Mouse (Mus musculus) forebrain, embryonic 10.5 days (tissue): ENCODE measurements at regions not wholly inside any gene's neighbourhood (a gene's known extent, or its start where the extent isn't known, plus 50 kb on each side); places are given as distances from the start of the nearest gene placed in this dataset.

ENCODE experiments used
- DNase-seq: peaks from one replicate; pipeline ENCODE4 v3.0.0-alpha.2; 2017; ENCODE audit warnings: low spot score; ENCODE audit errors: extremely low spot score
- H3K27ac ChIP-seq: fragments of 300-500 bp; sonication (generic); 2 replicates; pipeline ENCODE4 v1.5.1; 2016; ENCODE audit warnings: mild to moderate bottlenecking
- H3K27me3 ChIP-seq: fragments of 300-500 bp; sonication (generic); 2 replicates; pipeline ENCODE4 v1.6.1; 2016; ENCODE audit warnings: mild to moderate bottlenecking; ENCODE audit not compliant: poor library complexity, severe bottlenecking
- H3K36me3 ChIP-seq: fragments of 300-500 bp; sonication (generic); replicated peaks from 2 replicates; pipeline ENCODE4 v1.6.1; 2016; ENCODE audit warnings: mild to moderate bottlenecking, moderate library complexity
- H3K4me1 ChIP-seq: fragments of 300-500 bp; sonication (generic); 2 replicates; pipeline ENCODE4 v1.6.1; 2016
- H3K4me3 ChIP-seq: fragments of 300-500 bp; sonication (generic); 2 replicates; pipeline ENCODE4 v1.5.1; 2016; ENCODE audit warnings: mild to moderate bottlenecking, moderate library complexity
- H3K9me3 ChIP-seq: fragments of 300-500 bp; sonication (generic); 2 replicates; pipeline ENCODE4 v1.6.1; 2016; ENCODE audit warnings: mild to moderate bottlenecking, moderate library complexity
- WGBS: fragments of 180-500 bp; shearing (Covaris S2); methylation state at CpG from one replicate; pipeline ENCODE4 v1.1.7; 2016; 5-methylcytosine and 5-hydroxymethylcytosine counted together

DNA sequence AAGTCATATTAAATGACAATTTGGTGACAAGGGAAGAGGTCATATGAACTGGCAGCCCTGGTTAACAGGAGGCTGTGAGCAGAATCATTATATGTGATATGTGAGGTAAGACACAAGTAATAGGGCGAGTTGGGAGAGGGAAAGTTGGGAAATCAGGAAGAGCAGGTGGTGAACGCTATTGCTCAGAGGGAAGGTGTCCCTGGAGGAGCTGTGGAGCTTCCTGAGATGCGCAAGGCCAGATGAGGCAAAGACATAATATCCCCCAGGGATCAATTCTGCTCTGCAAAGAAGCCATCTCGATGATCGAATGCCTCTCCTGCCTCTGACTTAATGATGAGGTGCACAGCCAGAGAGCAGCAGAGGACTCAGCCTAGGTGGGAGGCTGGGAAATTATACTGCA is 285.1 kb upstream of the Myt1l start:
- no peak overlapping the region for H3K27ac ChIP-seq
- H3K9me3 ChIP-seq: no peaks in the 10 kb centered on the region
- H3K4me3 ChIP-seq: no peak overlapping the region
- H3K4me1 ChIP-seq: peaks cover 18% of the 10 kb centered on the region
- 85% methylated on average over 5 of the region's 5 CpGs for WGBS
- no peaks in the 10 kb centered on the region for H3K36me3 ChIP-seq
- H3K27me3 ChIP-seq: 0 out of 2 replicates have a peak, but pooled peaks cover 6% of the 10 kb centered on the region
- no peak for DNase-seq

DNA sequence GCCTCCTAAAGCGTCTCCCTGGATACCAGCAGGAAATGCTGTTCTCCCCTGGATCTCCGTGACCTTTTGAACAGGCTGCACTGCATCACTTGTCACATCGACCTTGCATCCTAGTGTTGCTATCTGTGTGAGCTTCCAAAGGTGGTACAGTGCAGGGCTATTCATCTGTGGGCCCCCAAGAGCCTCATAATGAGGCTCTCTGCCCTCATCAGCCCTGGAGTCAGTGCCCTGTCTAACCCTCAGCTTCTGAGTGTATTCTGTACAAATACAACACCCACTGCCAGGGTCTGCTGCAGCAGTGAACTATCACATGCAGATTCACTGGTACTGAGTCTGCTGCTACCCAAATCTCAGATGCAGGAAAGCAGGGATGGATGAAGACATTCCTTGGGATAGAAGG is 282.1 kb upstream of the Myt1l start:
- 73% methylated on average over 3 of the region's 3 CpGs for WGBS
- no peaks in the 10 kb centered on the region for H3K9me3 ChIP-seq
- H3K4me3 ChIP-seq: no peak overlapping the region
- peaks cover 6% of the 10 kb centered on the region for H3K4me1 ChIP-seq
- H3K27ac ChIP-seq: no peak overlapping the region
- no peak for DNase-seq
- no peaks in the 10 kb centered on the region for H3K36me3 ChIP-seq
- no peaks in the 10 kb centered on the region for H3K27me3 ChIP-seq

DNA sequence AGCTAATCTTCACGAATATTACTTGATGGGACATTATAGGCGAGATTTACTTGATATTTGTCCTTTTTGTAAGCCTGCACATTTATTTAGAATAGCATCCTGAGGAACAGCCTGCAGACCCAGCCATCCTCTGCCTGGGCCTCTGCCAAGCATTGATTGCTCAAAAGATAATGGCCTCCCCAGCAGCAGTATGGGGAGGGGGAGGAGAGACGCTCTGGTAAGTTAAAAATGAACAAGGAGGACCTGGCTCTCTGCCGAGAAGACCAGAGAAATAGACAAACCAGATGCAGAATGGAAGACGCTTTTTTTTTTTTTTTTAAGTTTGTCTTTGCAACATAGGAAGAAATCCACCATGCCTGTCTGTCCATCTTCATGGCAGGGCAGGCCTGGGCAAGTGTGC is 280.8 kb upstream of the Myt1l start:
- H3K9me3 ChIP-seq: no peaks in the 10 kb centered on the region
- WGBS: 84% methylated on average over 5 of the region's 5 CpGs
- H3K27ac ChIP-seq: no peak overlapping the region
- H3K36me3 ChIP-seq: no peaks in the 10 kb centered on the region
- no peak overlapping the region for H3K4me3 ChIP-seq
- peaks cover 6% of the 10 kb centered on the region for H3K4me1 ChIP-seq
- no peak for DNase-seq
- no peaks in the 10 kb centered on the region for H3K27me3 ChIP-seq

DNA sequence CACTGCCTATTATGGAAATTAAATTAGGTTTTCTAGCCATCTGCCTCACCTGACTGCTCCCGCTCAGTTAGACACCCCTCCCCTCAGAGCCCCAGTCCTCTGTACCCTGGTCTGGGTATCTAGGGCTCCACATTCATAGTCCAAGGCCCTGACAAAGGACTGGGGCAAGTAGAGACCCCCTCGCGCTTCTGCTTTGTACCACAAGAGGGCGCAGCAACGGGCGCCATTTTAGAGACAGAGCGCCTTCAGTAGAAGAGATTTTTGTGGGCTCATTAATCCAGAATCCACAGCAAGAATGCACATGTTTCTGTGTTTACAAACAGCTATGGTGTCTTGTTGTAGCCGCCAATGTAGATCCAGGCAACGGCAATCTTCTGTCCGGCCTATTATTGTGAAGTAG is 279.7 kb upstream of the Myt1l start:
- WGBS: 85% methylated on average over 10 of the region's 10 CpGs
- Histone ChIP-seq H3K4me1 (peaks cover 6% of the 10 kb centered on the region), H3K36me3 (no peaks in the 10 kb centered on the region), H3K27ac (no peak overlapping the region), H3K27me3 (no peaks in the 10 kb centered on the region), H3K9me3 (no peaks in the 10 kb centered on the region), H3K4me3 (no peak overlapping the region)
- no peak for DNase-seq

DNA sequence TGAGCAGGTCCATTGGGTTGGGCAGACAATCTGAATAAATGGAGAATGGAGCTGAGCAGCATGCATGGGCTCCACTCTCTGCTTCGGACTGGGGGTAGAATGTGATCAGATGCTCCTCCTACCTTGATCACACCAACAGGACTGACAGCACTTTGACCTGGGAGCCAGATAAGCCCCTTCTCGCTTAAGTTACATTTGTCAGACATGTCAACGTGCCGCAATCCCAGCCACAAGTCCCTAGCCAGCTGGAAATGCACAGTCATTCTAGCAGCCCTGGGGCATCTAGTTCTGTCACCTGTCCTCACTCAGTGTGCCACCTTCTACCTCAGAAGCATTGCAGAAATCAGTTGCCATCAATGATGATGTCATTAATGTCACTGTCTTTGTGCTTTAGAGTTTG is 272.1 kb upstream of the Myt1l start:
- Histone ChIP-seq H3K4me1 (peaks cover 23% of the 10 kb centered on the region), H3K4me3 (no peak overlapping the region), H3K27me3 (no peaks in the 10 kb centered on the region), H3K9me3 (no peaks in the 10 kb centered on the region), H3K36me3 (no peaks in the 10 kb centered on the region), H3K27ac (no peak overlapping the region)
- DNase-seq: no peak
- WGBS: 91% methylated on average over 4 of the region's 4 CpGs

DNA sequence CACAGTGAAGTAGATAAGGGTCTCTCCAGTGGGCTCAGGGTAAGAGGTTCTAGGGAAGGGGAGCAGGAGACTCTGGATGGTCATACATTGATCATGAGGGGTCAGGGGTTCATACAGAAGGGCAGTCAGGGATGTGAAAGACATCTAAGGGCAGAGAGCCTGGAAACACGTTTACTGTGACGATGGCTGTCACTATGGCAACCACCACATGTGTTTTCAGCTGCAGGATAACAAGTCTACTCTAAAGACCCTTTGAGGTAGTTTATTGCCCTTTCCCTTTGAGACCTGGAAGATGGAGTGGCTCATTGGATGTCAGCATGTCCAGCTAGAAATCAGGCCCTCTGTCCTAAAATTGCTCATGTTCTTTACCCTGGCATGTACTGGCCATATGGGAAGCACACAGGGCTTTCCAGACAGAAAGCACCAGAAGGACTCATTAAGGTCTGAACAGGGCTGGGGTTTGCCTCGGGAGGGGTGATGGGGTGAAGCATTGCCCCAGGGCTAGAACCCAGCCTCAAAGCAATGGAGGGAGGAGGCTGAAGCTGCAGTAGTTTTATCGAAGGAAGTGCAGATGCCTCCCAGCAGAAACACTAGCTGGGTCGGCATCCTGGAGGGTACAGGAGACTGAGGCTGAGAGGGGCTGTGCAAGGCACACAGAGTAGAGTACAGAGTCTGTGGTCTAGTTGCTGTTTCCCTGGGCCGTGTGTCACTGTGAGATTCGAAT is 271.0 kb upstream of the Myt1l start:
- H3K27me3 ChIP-seq: no peaks in the 10 kb centered on the region
- no peaks in the 10 kb centered on the region for H3K9me3 ChIP-seq
- peaks cover 23% of the 10 kb centered on the region for H3K4me1 ChIP-seq
- no peaks in the 10 kb centered on the region for H3K36me3 ChIP-seq
- peak overlapping the region; percentile 76 for H3K27ac ChIP-seq
- WGBS: 41% methylated on average over 7 of the region's 7 CpGs
- no peak overlapping the region for H3K4me3 ChIP-seq
- no peak for DNase-seq

DNA sequence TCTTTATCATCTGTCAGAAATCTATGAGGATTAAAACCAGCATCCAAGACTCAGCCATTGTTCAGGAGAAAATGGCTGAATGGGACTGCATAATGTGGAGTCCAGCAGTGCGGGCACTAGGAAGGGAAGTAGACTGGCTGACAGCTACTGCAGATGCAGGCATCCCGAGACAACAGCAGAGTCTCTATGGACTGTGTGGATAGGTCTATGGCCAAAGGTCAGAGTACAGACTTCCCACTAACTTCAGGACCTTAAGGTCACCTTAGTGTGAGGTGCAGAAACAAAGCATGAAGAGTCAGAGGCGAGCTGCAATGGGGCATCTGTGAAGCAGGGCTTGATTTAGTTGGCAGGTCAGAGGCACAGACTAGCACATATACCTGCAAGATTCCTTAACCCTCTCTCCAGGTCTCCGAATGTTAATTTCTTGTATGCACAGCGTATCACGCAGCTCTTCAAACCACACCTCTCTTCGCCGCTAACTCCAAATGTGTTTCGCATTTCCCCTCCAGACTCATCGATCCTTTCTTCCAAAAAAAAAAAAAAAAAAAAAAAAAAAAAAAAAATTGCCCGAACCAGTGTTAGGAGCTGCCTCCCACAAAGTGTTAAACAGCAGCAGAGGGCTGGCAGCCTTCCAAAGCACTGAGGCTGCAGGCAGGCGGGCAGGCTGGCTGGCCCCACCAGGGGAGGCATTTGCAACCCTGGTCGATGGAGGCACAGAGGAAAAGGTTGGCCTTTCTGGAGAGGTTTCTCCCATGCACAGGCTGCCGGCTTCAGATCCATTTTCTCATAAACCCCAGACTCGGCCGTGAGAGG is 270.2 kb upstream of the Myt1l start:
- no peaks in the 10 kb centered on the region for H3K36me3 ChIP-seq
- H3K27ac ChIP-seq: peak overlapping the region; percentile 76
- DNase-seq: no peak
- H3K9me3 ChIP-seq: no peaks in the 10 kb centered on the region
- peaks cover 23% of the 10 kb centered on the region for H3K4me1 ChIP-seq
- no peaks in the 10 kb centered on the region for H3K27me3 ChIP-seq
- WGBS: 41% methylated on average over 16 of the region's 16 CpGs
- no peak overlapping the region for H3K4me3 ChIP-seq

DNA sequence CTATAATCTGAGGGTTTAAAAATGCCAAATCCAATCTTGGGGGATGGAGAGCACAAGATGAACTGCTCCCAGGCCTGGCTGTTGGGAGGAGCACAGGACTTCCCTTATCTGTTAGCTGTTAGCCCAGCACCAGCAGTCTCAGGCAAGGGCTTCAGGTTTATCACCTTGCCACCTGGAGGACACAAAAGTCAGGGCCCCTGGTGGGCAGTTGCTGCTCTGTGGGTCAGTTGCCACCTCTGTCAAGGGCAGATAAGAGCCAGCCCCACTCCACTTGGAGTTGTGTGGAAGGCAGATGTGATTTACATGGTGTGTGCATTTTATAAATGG is 269.7 kb upstream of the Myt1l start:
- no peak for DNase-seq
- no peaks in the 10 kb centered on the region for H3K36me3 ChIP-seq
- H3K4me3 ChIP-seq: no peak overlapping the region
- H3K27ac ChIP-seq: peak overlapping the region; percentile 62; the same call in 1 of the 2 replicates
- H3K27me3 ChIP-seq: no peaks in the 10 kb centered on the region
- peaks cover 23% of the 10 kb centered on the region for H3K4me1 ChIP-seq
- H3K9me3 ChIP-seq: no peaks in the 10 kb centered on the region

DNA sequence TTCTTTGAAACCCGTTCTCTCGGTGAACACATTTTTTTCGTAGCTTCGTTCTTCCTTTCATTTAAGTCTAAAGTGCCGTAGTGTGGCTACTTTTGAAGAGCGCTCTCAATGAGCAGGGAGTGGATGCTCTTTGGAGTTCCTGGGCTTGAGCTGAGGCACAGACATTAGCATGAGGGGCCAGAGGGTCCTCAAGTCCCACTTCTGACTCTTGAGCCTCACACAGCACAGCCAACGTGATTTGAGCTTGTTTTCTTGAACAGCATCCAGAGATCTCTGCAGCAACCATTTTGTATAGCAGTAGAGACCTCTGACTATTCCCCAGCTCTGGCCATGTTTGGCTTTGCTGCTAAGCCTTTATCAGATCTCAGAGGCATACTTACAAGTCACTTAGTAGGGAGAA is 269.2 kb upstream of the Myt1l start:
- no peak for DNase-seq
- 85% methylated on average over 7 of the region's 7 CpGs for WGBS
- Histone ChIP-seq H3K36me3 (no peaks in the 10 kb centered on the region), H3K27me3 (no peaks in the 10 kb centered on the region), H3K4me3 (no peak overlapping the region), H3K27ac (no peak overlapping the region), H3K9me3 (no peaks in the 10 kb centered on the region), H3K4me1 (peaks cover 23% of the 10 kb centered on the region)

DNA sequence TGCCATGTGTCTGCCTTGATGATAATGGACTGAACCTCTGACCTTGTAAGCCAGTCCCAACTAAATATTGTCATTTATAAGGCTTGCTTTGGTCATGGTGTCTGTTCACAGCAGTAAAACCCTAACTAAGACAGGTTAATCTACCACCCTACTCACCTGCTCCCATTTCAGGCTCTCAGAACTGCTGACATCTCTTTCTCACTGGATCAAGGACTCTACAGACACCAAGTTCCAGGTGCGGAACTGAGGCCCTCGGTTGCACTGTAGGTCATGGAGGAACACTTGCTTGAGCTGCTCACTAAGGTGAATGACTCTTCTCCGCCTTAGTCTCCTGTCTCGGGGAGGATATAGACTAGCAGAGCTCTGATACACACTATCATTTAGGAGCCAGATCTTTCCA is 254.0 kb upstream of the Myt1l start:
- Histone ChIP-seq H3K36me3 (no peaks in the 10 kb centered on the region), H3K27ac (no peak overlapping the region), H3K4me3 (no peak overlapping the region), H3K9me3 (no peaks in the 10 kb centered on the region), H3K4me1 (no peaks in the 10 kb centered on the region; the same call in 1 of the 2 replicates), H3K27me3 (peaks cover 7% of the 10 kb centered on the region)
- 94% methylated on average over 4 of the region's 4 CpGs for WGBS
- no peak for DNase-seq

DNA sequence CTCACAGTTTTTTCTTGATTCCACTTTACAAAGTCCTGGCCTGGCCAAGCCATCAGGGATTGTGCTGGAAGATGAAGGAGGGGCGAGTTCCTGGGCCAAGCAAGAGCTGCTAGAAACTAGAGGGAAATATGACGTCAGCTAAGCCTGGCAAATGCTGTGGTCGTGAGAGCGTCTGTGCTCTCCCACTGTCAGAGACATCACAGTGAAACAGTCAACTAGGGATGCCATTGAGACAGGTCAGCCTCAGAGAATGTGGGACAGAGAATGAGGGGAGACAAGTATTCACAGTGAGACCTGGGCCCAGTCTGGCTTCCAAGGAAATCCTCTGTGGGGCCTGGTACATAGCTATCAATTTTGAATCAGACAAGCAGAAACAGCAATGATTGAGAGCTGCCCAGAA is 252.5 kb upstream of the Myt1l start:
- Histone ChIP-seq H3K36me3 (no peaks in the 10 kb centered on the region), H3K27me3 (peaks cover 22% of the 10 kb centered on the region), H3K4me3 (no peak overlapping the region), H3K4me1 (peaks cover 15% of the 10 kb centered on the region), H3K27ac (no peak overlapping the region), H3K9me3 (no peaks in the 10 kb centered on the region)
- WGBS: 83% methylated on average over 4 of the region's 4 CpGs
- no peak for DNase-seq

DNA sequence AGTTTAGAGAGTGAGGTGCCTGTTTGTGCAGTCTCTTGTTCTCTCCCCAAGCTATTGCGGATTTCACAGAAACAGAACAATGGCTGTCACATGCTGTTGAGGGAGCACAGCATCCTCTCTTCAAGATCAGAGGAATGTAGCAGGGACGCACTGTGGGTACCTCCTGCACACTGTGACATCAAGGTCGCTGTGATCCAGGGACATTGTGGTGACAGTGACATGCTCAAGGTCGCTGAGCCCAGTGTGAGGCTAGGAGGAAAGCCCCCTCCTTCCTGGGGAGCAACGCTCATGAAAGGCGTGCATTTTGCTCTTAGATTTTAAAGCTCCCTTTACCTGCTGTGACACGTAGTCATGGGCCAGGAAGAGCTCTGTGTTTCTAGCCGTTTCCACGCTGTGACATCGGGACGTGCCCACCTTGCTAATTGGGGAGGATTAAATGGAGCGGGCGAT is 248.5 kb upstream of the Myt1l start:
- 5% methylated on average over 13 of the region's 13 CpGs for WGBS
- Histone ChIP-seq H3K27me3 (peaks cover 32% of the 10 kb centered on the region), H3K27ac (peak overlapping the region; percentile 70), H3K36me3 (no peaks in the 10 kb centered on the region), H3K4me1 (peaks cover 22% of the 10 kb centered on the region), H3K9me3 (no peaks in the 10 kb centered on the region), H3K4me3 (peak overlapping the region; percentile 41)
- DNase-seq: no peak

DNA sequence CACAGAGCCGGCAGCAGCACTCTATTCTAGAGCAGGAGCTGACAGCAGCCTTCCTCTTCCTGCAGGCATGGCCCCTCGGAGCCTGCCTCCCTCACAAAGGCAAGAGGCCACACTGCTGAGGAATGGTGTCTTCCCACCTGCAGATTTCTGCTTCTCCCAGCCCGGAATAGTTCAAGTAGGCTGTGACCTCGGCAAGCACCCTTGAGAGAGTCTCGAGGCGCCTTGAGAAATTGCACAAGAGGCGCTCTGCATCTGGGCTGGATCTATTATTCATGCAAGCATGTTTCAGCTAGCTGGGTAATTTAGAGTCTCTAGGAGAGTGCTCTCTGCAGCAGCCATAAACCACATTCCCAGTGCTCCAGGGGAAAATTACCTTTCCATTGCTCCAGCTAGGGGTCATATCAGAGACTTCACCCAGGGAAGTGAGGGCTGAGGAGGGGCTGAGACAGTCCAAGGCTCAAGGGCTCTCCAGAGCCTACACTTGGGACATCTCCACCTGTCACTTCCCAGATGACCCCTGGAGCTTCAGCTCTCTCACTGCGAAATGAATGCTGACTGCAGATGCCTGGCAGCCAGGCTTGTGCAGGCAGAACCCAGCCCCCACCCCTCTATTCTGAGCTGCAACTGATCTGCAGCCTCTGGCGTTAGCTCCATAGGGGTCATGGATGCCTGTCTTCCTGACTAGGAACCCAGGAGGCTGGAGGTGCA is 247.9 kb upstream of the Myt1l start:
- 7% methylated on average over 9 of the region's 9 CpGs for WGBS
- Histone ChIP-seq H3K27me3 (peaks cover 32% of the 10 kb centered on the region), H3K9me3 (no peaks in the 10 kb centered on the region), H3K4me1 (peaks cover 22% of the 10 kb centered on the region), H3K36me3 (no peaks in the 10 kb centered on the region), H3K27ac (peak overlapping the region; percentile 70), H3K4me3 (peak overlapping the region; percentile 41)
- peak; percentile 18 for DNase-seq
